Comparison of ENCODE assay signal across 20 mouse cellular contexts in the genomic region with DNA sequence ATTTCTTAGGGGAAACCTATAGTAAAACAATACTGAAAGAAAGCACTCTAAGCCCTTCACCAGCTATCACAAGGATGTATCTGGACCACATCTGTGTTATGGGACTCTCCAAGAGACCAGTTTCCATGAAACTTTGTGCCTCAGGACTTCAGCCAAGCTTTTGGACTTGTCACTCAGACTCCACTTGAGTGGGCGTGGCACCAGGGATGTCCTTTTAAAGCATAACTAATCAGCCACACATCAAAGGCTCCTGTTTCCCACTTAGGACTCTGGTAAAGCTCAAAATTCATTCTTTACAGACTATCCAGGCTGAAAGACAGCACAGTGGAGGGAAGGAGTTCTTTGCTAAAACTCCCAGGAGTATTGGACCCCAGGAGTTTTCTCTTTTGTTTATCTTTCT.
"Had no signal": no experiment of that assay in that cellular context is flagged by ENCODE, and none has a peak within 500 bp of the region (broad histone marks: within the 10 kb centered on the region; RNA-seq: fewer than 3 reads in every experiment).

No protein-coding gene starts in this region.

- H3K27me3 ChIP-seq: midbrain, embryonic 12.5 days; midbrain, embryonic 15.5 days; neural tube, embryonic 12.5 days; neural tube, embryonic 15.5 days had no signal

- ATAC-seq: intestine, postnatal 0 days; liver, postnatal 0 days; lung, postnatal 0 days; midbrain, embryonic 15.5 days had no signal

- H3K4me1 ChIP-seq: midbrain, embryonic 12.5 days; midbrain, embryonic 15.5 days; neural tube, embryonic 12.5 days; neural tube, embryonic 15.5 days had no signal

- H3K9me3 ChIP-seq: midbrain, embryonic 12.5 days; midbrain, embryonic 15.5 days; neural tube, embryonic 12.5 days; neural tube, embryonic 15.5 days had no signal

- H3K27ac ChIP-seq: left cerebral cortex, adult 2 months; liver, embryonic 14.5 days; macrophage; midbrain, embryonic 12.5 days; midbrain, embryonic 15.5 days; neural tube, embryonic 12.5 days; neural tube, embryonic 15.5 days; stomach, postnatal 0 days had no signal

- H3K36me3 ChIP-seq: midbrain, embryonic 12.5 days; midbrain, embryonic 15.5 days; neural tube, embryonic 12.5 days had no signal

- DNase-seq: layer of hippocampus, postnatal 36 days; liver, postnatal 0 days; lung, embryonic 14.5 days; right cerebral cortex, adult 18-20 months; right cerebral cortex, postnatal 14 days; right cerebral cortex, postnatal 4 days; thymus, adult 2 months; thymus, postnatal 14 days; thymus, postnatal 4 days had no signal

- H3K4me2 ChIP-seq: liver, embryonic 11.5 days; lung, embryonic 14.5 days; midbrain, embryonic 12.5 days; midbrain, embryonic 15.5 days; neural tube, embryonic 12.5 days; neural tube, embryonic 15.5 days had no signal

- H3K9ac ChIP-seq: liver, embryonic 14.5 days; liver, postnatal 0 days; lung, embryonic 14.5 days; midbrain, embryonic 12.5 days; midbrain, embryonic 15.5 days; neural tube, embryonic 12.5 days; neural tube, embryonic 15.5 days had no signal

- H3K4me3 ChIP-seq: left cerebral cortex, adult 2 months; midbrain, embryonic 12.5 days; midbrain, embryonic 15.5 days; neural tube, embryonic 12.5 days; neural tube, embryonic 15.5 days had no signal
